Mouse (Mus musculus): ENCODE results near the gene Lrrc75a.

The Lrrc75a gene

GRCm38 (mm10) chr11:62644602-62645336 lies 3.6 kb downstream of the Lrrc75a start:
- no peak for DNase-seq

GRCm38 (mm10) chr11:62643681-62644363 lies 4.5 kb downstream of the Lrrc75a start:
- DNase-seq, result peak in 1 of 2 experiments; percentile 29

- peak; percentile 92 to 95 for DNase-seq
Measured at GRCm38 (mm10) chr11:62643011-62643631, 5.2 kb downstream of the Lrrc75a start.

- peak in 1 of 2 experiments; percentile 25 for DNase-seq
Measured at GRCm38 (mm10) chr11:62642023-62642844, 6.1 kb downstream of the Lrrc75a start.

GRCm38 (mm10) chr11:62640378-62640777 lies 7.9 kb downstream of the Lrrc75a start:
- peak; percentile 14 to 29 for DNase-seq

- no peak for DNase-seq
Measured at GRCm38 (mm10) chr11:62638402-62638801, 9.9 kb downstream of the Lrrc75a start.

- DNase-seq, result no peak
Measured at GRCm38 (mm10) chr11:62637806-62638205, 10.5 kb downstream of the Lrrc75a start.

GRCm38 (mm10) chr11:62637401-62637800 lies 10.9 kb downstream of the Lrrc75a start:
- no peak for DNase-seq

- DNase-seq, result peak in 1 of 2 experiments; percentile 29
Measured at GRCm38 (mm10) chr11:62636840-62637221, 11.5 kb downstream of the Lrrc75a start.

- peak; percentile 16 to 54 for DNase-seq
Measured at GRCm38 (mm10) chr11:62636105-62636839, 12.1 kb downstream of the Lrrc75a start.

GRCm38 (mm10) chr11:62635406-62635805 lies 12.9 kb downstream of the Lrrc75a start:
- DNase-seq, result peak in 1 of 2 experiments; percentile 46

- DNase-seq, result no peak
Measured at GRCm38 (mm10) chr11:62631138-62631537, 17.2 kb downstream of the Lrrc75a start.

- no peak for DNase-seq
Measured at GRCm38 (mm10) chr11:62630225-62630821, 18.0 kb downstream of the Lrrc75a start.

GRCm38 (mm10) chr11:62629352-62630224 lies 18.7 kb downstream of the Lrrc75a start:
- DNase-seq, result peak; percentile 49 to 58

GRCm38 (mm10) chr11:62624341-62625291 lies 23.7 kb downstream of the Lrrc75a start:
- peak; percentile 69 to 73 for DNase-seq

- no peak for DNase-seq
Measured at GRCm38 (mm10) chr11:62622850-62623249, 25.5 kb downstream of the Lrrc75a start.

GRCm38 (mm10) chr11:62621586-62622283 lies 26.6 kb downstream of the Lrrc75a start:
- no peak for DNase-seq

- no peak for DNase-seq
Measured at GRCm38 (mm10) chr11:62621079-62621478, 27.2 kb downstream of the Lrrc75a start.

GRCm38 (mm10) chr11:62615456-62615855 lies 32.9 kb downstream of the Lrrc75a start:
- DNase-seq, result no peak

Measured in kidney, postnatal 25 days (tissue).